Mouse (Mus musculus): ENCODE results near the gene Actn1. TPM values are rescaled to one million over a fixed set of nuclear protein-coding genes. Genes with fewer than 3 reads are reported as not detected.
"Not testable (repeated sequence)": the region's sequence is repeated elsewhere in the genome, so short reads cannot be mapped to it uniquely, and the experiment has no call there.

The Actn1 gene
- polyA plus RNA-seq, 1 experiment from 2014 or later: 7.7 TPM

DNA sequence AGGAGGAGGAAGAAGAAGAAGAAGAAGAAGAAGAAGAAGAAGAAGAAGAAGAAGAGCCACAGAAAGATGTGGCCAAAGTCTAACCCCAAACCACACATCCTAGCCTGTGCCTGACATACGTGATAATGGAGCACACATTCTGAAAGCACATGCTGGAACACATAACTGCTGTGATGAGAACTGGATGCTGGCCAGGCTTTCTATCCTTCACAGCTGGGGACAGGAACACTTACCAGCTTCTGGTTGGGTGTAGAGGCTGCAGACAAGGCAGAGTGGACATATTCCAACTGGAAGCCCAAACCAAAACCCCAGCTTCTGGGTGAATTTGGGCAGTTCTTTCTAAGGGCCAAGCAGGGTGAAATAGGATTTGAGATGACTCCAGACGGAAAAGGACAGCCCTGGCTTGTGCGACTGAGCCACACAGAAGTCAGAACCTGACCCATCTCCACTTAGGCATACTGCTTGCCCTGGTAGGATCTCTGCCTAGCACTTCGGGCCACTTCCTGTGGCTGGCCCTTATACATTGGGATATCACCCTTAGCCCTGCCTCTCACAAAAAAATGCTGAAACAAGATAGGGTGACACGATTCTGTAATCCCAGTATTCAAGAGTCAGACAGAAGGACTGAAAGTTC lies 15.1 kb upstream of the Actn1 start:
- no peaks in the 10 kb centered on the region for H3K4me1 ChIP-seq (ENCODE audit: insufficient read depth)
- no peak overlapping the region for H3K4me2 ChIP-seq (ENCODE audit: low read depth, low read length)
- no peaks in the 10 kb centered on the region for H3K9me3 ChIP-seq (ENCODE audit: low read length)
- DNase-seq (no peak), ATAC-seq (no peak)
- no peaks in the 10 kb centered on the region for H3K36me3 ChIP-seq (replicated peaks; ENCODE audit: insufficient read depth, low read length)
- 68% methylated on average over 5 of the region's 5 CpGs for WGBS (ENCODE audit: insufficient replicate concordance)
- H3K9ac ChIP-seq (replicated peaks): no peak overlapping the region
- no peak overlapping the region for H3K27ac ChIP-seq (ENCODE audit: low read depth)
- TF ChIP-seq EP300 (IDR thresholded peaks at IDR 0.05; ENCODE audit: low read depth): no peak
- TF ChIP-seq CTCF (IDR thresholded peaks at IDR 0.05; ENCODE audit: low read depth): no peak
- H3K4me3 ChIP-seq (ENCODE audit: low read depth, low read length): no peak overlapping the region
- no peaks in the 10 kb centered on the region for H3K27me3 ChIP-seq (ENCODE audit: insufficient read depth, low read length)

DNA sequence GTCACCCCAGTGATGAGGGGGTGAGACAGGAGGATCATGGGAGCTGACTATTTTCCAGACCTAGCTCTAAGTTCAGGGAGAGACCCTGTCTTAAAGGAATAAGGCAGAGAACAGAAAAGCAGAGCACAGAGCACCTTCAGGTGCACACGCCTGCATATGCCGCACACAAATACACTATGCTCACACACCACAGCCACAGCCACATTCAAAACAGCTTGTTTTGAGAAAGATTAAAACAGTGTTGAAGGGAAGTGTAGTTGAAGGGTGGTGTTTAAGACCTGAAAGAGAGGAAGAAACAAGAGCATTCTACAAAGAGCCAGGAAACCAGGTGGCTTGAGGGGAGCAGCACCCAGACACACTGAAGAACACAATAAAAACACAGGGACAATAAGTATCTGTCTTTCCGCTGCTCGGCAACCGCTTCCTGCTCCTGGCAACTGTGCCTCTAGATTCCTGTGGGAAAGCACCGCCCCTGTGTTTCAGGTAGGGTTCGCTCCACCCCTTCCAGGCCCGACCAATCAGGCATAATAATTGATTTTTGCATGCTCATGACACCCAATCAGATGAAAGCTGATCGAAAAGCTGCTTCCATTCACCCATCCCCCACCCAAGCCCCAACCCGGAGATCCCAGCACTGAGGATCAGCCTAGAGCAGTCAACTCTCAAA lies 13.0 kb upstream of the Actn1 start:
- TF ChIP-seq CTCF (IDR thresholded peaks at IDR 0.05; ENCODE audit: low read depth) (no peak), EP300 (IDR thresholded peaks at IDR 0.05; ENCODE audit: low read depth) (no peak)
- peak; percentile 85 for ATAC-seq
- H3K9ac ChIP-seq (replicated peaks): no peak overlapping the region
- DNase-seq: peak; percentile 66
- no peaks in the 10 kb centered on the region for H3K4me1 ChIP-seq (ENCODE audit: insufficient read depth)
- no peak overlapping the region for H3K4me3 ChIP-seq (ENCODE audit: low read depth, low read length)
- H3K9me3 ChIP-seq (ENCODE audit: low read length): no peaks in the 10 kb centered on the region
- H3K36me3 ChIP-seq (replicated peaks; ENCODE audit: insufficient read depth, low read length): no peaks in the 10 kb centered on the region
- peak overlapping the region; percentile 44 for H3K4me2 ChIP-seq (ENCODE audit: low read depth, low read length)
- H3K27ac ChIP-seq (ENCODE audit: low read depth): no peak overlapping the region
- H3K27me3 ChIP-seq (ENCODE audit: insufficient read depth, low read length): no peaks in the 10 kb centered on the region
- 30% methylated on average over 10 of the region's 10 CpGs for WGBS (ENCODE audit: insufficient replicate concordance)

DNA sequence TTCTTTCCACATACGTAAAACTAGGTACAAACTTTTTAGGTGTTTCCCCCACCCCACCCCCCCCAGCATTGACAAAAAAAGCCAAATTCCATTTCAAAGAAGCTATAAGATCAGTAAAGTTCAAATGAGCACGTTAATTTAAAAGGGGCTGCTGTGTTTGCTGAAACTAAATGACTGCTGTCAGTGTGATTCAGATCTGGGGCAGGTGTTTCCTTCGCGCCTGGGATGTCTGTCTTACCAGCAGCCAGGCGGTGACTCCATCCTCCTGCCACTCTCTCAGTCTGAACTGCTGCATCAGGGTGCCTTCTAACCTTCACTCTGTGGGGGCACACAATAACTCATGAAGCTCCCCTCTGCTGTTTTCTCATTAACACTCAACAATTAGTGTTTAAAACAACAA lies 11.6 kb upstream of the Actn1 start:
- H3K9ac ChIP-seq (replicated peaks): no peak overlapping the region
- no peak overlapping the region for H3K4me3 ChIP-seq (ENCODE audit: low read depth, low read length)
- H3K4me2 ChIP-seq (ENCODE audit: low read depth, low read length): no peak overlapping the region
- no peaks in the 10 kb centered on the region for H3K27me3 ChIP-seq (ENCODE audit: insufficient read depth, low read length)
- DNase-seq: no peak
- no peaks in the 10 kb centered on the region for H3K36me3 ChIP-seq (replicated peaks; ENCODE audit: insufficient read depth, low read length)
- ATAC-seq: no peak
- 51% methylated on average over 5 of the region's 5 CpGs for WGBS (ENCODE audit: insufficient replicate concordance)
- H3K9me3 ChIP-seq (ENCODE audit: low read length): no peaks in the 10 kb centered on the region
- no peak for TF ChIP-seq CTCF (IDR thresholded peaks at IDR 0.05; ENCODE audit: low read depth)
- TF ChIP-seq EP300 (IDR thresholded peaks at IDR 0.05; ENCODE audit: low read depth): no peak
- H3K27ac ChIP-seq (ENCODE audit: low read depth): no peak overlapping the region
- H3K4me1 ChIP-seq (ENCODE audit: insufficient read depth): no peaks in the 10 kb centered on the region

DNA sequence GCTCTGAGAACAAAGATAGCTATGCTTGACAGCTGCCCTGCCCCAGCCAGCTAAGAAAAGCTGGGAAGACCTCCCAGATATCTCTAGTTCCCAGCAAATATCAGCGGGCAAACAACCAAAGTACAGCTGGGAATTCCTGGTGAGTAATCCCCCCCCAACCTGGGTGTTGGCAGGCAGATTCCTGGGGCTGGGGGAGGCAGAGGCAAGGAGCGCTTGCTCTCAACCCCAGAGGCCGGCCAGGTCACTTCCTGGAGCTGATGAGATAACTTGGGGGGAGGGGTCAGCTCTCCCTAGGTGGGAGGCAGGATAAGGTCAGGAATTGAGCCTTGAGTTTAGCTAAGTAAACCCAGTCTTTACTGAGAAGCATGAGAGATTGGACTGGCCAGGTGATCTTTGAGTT lies 10.8 kb upstream of the Actn1 start:
- no peak for ATAC-seq

DNA sequence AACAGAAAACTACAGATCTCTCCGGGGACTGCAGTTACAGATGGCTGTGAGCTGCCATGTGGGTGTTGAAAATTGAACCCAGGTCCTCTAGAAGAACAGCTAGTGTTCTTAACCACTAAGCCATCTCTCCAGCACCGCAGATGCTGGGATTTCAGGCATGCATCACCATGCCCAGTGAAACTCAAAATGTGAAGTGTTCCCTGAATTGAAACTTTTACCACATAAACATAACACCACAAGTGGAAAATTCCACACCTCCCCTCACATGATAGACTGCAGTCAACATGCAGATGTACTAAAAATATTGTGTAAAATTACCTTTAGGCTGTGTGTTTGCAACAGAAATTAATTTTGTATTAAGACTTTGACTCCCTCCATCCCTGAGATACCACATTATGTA lies 9.1 kb upstream of the Actn1 start:
- no peak overlapping the region for H3K4me3 ChIP-seq (ENCODE audit: low read depth, low read length)
- no peaks in the 10 kb centered on the region for H3K9me3 ChIP-seq (ENCODE audit: low read length)
- DNase-seq: no peak
- WGBS (ENCODE audit: insufficient replicate concordance): 83% methylated on average over 2 of the region's 2 CpGs
- no peak overlapping the region for H3K4me2 ChIP-seq (ENCODE audit: low read depth, low read length)
- no peaks in the 10 kb centered on the region for H3K4me1 ChIP-seq (ENCODE audit: insufficient read depth)
- no peak for ATAC-seq
- H3K27ac ChIP-seq (ENCODE audit: low read depth): no peak overlapping the region
- H3K36me3 ChIP-seq (replicated peaks; ENCODE audit: insufficient read depth, low read length): no peaks in the 10 kb centered on the region
- H3K27me3 ChIP-seq (ENCODE audit: insufficient read depth, low read length): no peaks in the 10 kb centered on the region
- no peak for TF ChIP-seq EP300 (IDR thresholded peaks at IDR 0.05; ENCODE audit: low read depth)
- TF ChIP-seq CTCF (IDR thresholded peaks at IDR 0.05; ENCODE audit: low read depth): no peak
- no peak overlapping the region for H3K9ac ChIP-seq (replicated peaks)

More for the DNA sequence above, 10.8 kb upstream of the Actn1 start:
- no peaks in the 10 kb centered on the region for H3K4me1 ChIP-seq (ENCODE audit: insufficient read depth)
- H3K36me3 ChIP-seq (replicated peaks; ENCODE audit: insufficient read depth, low read length): no peaks in the 10 kb centered on the region
- H3K9ac ChIP-seq (replicated peaks): no peak overlapping the region
- no peak for TF ChIP-seq EP300 (IDR thresholded peaks at IDR 0.05; ENCODE audit: low read depth)
- TF ChIP-seq CTCF (IDR thresholded peaks at IDR 0.05; ENCODE audit: low read depth): no peak
- no peaks in the 10 kb centered on the region for H3K9me3 ChIP-seq (ENCODE audit: low read length)
- no peak overlapping the region for H3K4me3 ChIP-seq (ENCODE audit: low read depth, low read length)
- whole genome bisulfite sequencing (ENCODE audit: insufficient replicate concordance): 42% methylated on average over 3 of the region's 3 CpGs
- no peak overlapping the region for H3K4me2 ChIP-seq (ENCODE audit: low read depth, low read length)
- H3K27me3 ChIP-seq (ENCODE audit: insufficient read depth, low read length): no peaks in the 10 kb centered on the region
- no peak for DNase-seq
- no peak overlapping the region for H3K27ac ChIP-seq (ENCODE audit: low read depth)

DNA sequence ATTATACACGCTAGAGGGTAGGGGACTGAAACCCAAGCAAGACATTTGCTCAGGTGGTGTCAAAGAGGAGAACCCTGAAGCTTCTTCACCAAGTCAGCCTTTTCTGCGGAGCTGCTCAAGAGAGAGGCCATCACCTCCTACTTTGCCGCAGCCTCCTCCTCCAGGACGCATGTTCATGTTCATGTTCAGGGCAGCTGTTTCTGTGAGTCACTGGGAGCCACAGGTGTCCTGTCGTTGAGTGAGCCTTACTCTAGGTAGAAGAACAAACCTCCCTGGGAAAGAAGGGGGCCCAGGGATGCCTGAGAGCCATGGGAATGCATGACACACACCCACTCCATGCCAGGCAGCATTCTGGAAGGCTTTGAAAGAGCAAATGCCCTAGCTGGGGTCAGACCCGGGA lies 7.8 kb upstream of the Actn1 start:
- WGBS (ENCODE audit: insufficient replicate concordance): 86% methylated on average over 6 of the region's 6 CpGs
- no peaks in the 10 kb centered on the region for H3K4me1 ChIP-seq (ENCODE audit: insufficient read depth)
- H3K36me3 ChIP-seq (replicated peaks; ENCODE audit: insufficient read depth, low read length): no peaks in the 10 kb centered on the region
- H3K4me2 ChIP-seq (ENCODE audit: low read depth, low read length): no peak overlapping the region
- H3K27me3 ChIP-seq (ENCODE audit: insufficient read depth, low read length): no peaks in the 10 kb centered on the region
- no peak for ATAC-seq
- no peak overlapping the region for H3K27ac ChIP-seq (ENCODE audit: low read depth)
- no peak for TF ChIP-seq CTCF (IDR thresholded peaks at IDR 0.05; ENCODE audit: low read depth)
- TF ChIP-seq EP300 (IDR thresholded peaks at IDR 0.05; ENCODE audit: low read depth): no peak
- H3K9me3 ChIP-seq (ENCODE audit: low read length): no peaks in the 10 kb centered on the region
- H3K9ac ChIP-seq (replicated peaks): no peak overlapping the region
- no peak for DNase-seq
- no peak overlapping the region for H3K4me3 ChIP-seq (ENCODE audit: low read depth, low read length)

DNA sequence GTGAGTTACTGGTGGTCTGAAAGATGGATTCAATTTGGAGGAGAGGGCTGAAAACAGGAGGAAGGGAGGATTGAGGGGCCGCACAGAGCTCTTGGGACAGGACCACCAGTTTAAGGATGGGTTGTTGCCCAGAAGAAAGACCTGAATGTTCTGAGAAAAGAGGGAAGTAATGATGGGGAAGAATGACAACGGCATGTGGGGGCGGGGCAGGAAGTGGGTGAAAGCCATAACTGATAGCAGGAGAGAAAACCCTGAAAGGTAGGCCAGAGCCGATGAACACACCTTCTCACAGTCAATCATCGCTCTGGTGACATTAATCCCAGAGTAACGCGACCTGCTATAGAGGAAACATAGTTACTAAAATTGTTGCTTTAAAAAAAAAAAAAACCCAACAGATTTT lies 4.2 kb upstream of the Actn1 start:
- H3K4me2 ChIP-seq (ENCODE audit: low read depth, low read length); H3K27me3 ChIP-seq (ENCODE audit: insufficient read depth, low read length); H3K36me3 ChIP-seq (replicated peaks; ENCODE audit: insufficient read depth, low read length); H3K9me3 ChIP-seq (ENCODE audit: low read length); H3K27ac ChIP-seq (ENCODE audit: low read depth); H3K4me3 ChIP-seq (ENCODE audit: low read depth, low read length); H3K9ac ChIP-seq (replicated peaks); ATAC-seq; H3K4me1 ChIP-seq (ENCODE audit: insufficient read depth): not testable (repeated sequence)
- 30% methylated on average over 7 of the region's 7 CpGs for WGBS (ENCODE audit: insufficient replicate concordance)
- DNase-seq: peak; percentile 33

Data from liver, postnatal 0 days (tissue).